Mouse (Mus musculus) adrenal gland, postnatal 36 days (tissue): ENCODE measurements around the gene Gm5286. TPM values are rescaled to one million over a fixed set of nuclear protein-coding genes. Genes with fewer than 3 reads are reported as not detected.
"Not testable (repeated sequence)": the region's sequence is repeated elsewhere in the genome, so short reads cannot be mapped to it uniquely, and the experiment has no call there.

ENCODE experiments used
- DNase-seq, 2 experiments: peaks; one replicate each; pipeline ENCODE4 v3.0.0; 2021; ENCODE audit warnings: mixed read lengths in 1 of 2
- long read RNA-seq, 2 experiments: library from polyadenylated mRNA; stranded (forward); transcript quantifications; one replicate each; pipeline ENCODE4 v2.0.0; 2021; ENCODE audit warnings: borderline sequencing depth in 2 of 2
- total RNA-seq, 2 experiments: library from RNA; stranded (reverse); gene quantifications; 2 replicates each; pipeline ENCODE4 v1.2.3; 2021

The Gm5286 gene
- not detected for total RNA-seq
- long read RNA-seq, experiment 1, result 0 reads
- long read RNA-seq, experiment 2, result 0 reads

GRCm38 (mm10) chr3:94196414-94196813, at the start of gene Gm5286:
Gm5286 (plus strand) TSS chr3:94196714.
- DNase-seq, result not testable (repeated sequence)

GRCm38 (mm10) chr3:94167351-94167750, 29.2 kb upstream of the Gm5286 start:
- DNase-seq, result not testable (repeated sequence)

GRCm38 (mm10) chr3:94178093-94178492, 18.4 kb upstream of the Gm5286 start, which contains the start of gene Gm10696:
Gm10696 (minus strand) TSS chr3:94178193.
- DNase-seq, result not testable (repeated sequence)

Other genes starting within 250 kb of the Gm5286 start
- gene Tdpoz5, start 235.4 kb upstream of the Gm5286 start, total RNA-seq, result not detected
- not detected for gene Gm9125, start 141.8 kb upstream of the Gm5286 start, total RNA-seq
- not detected for gene Gm10697, start 124.1 kb upstream of the Gm5286 start, total RNA-seq
- gene Gm10696, start 18.5 kb upstream of the Gm5286 start, total RNA-seq, result not detected
- gene Gm4778, start 67.3 kb downstream of the Gm5286 start, total RNA-seq, result not detected
- gene Them4, start 113.4 kb downstream of the Gm5286 start, total RNA-seq, result 1 to 10 TPM; 6.3 to 8.5 TPM
- gene Them5, start 145.4 kb downstream of the Gm5286 start, total RNA-seq, result not detected
- gene C2cd4d, start 165.7 kb downstream of the Gm5286 start, total RNA-seq, result under 1 TPM; 0.36 to 0.40 TPM
- 10 to 100 TPM; 19.0 to 20.2 TPM for gene Rorc, start 176.1 kb downstream of the Gm5286 start, total RNA-seq
- under 1 TPM; 0.66 to 0.73 TPM for gene Lingo4, start 201.8 kb downstream of the Gm5286 start, total RNA-seq
- 10 to 100 TPM in 1 of 2 experiments, 1 to 10 TPM in 1; 7.4 to 10.6 TPM for gene Tdrkh, start 216.6 kb downstream of the Gm5286 start, total RNA-seq
- 10 to 100 TPM; 73.2 to 80.4 TPM for gene Mrpl9, start 246.6 kb downstream of the Gm5286 start, total RNA-seq
- not detected for gene Oaz3, start 247.2 kb downstream of the Gm5286 start, total RNA-seq